Mouse (Mus musculus) cerebellum, adult 2 months (tissue): ENCODE results near the gene Rpl32. TPM values are rescaled to one million over a fixed set of nuclear protein-coding genes. Genes with fewer than 3 reads are reported as not detected.

Source experiments
- DNase-seq, 2 experiments: peaks; one replicate each; pipeline ENCODE4 v3.0.0; 2021
- H3K27ac ChIP-seq: fragments of 200-500 bp; 2 replicates; pipeline ENCODE4 v1.5.1; 2012; ENCODE audit warnings: low read length, control low read depth, inconsistent platforms; ENCODE audit not compliant: insufficient read depth
- H3K27me3 ChIP-seq: fragments of 200-500 bp; 2 replicates; pipeline ENCODE4 v1.6.1; 2012; ENCODE audit warnings: inconsistent platforms, mild to moderate bottlenecking, low read length, moderate library complexity; ENCODE audit not compliant: control insufficient read depth, insufficient read depth
- H3K4me1 ChIP-seq: fragments of 200-500 bp; 2 replicates; pipeline ENCODE4 v1.6.1; 2011; ENCODE audit warnings: low read length; ENCODE audit not compliant: control insufficient read depth, insufficient read depth
- H3K4me3 ChIP-seq: fragments of 200-500 bp; replicated peaks from 2 replicates; pipeline ENCODE3; 2011; ENCODE audit warnings: mild to moderate bottlenecking, low read depth, low read length, control low read depth; ENCODE audit not compliant: insufficient read depth
- CTCF ChIP-seq: fragments of 200-500 bp; IDR thresholded peaks from 2 replicates; pipeline ENCODE4 v1.5.1; 2011; ENCODE audit warnings: low read depth, mild to moderate bottlenecking, control low read depth, low read length, moderate library complexity, borderline replicate concordance; ENCODE audit not compliant: insufficient read depth
- POLR2A ChIP-seq: fragments of 200-500 bp; IDR thresholded peaks from 2 replicates; pipeline ENCODE4 v1.6.1; 2011; ENCODE audit warnings: low read length, control low read depth, borderline replicate concordance; ENCODE audit not compliant: insufficient read depth
- WGBS: fragments of 180-500 bp; shearing (Covaris S2); methylation state at CpG from one replicate; pipeline ENCODE4 v1.1.7; 2018; 5-methylcytosine and 5-hydroxymethylcytosine counted together
- polyA plus RNA-seq: library from polyadenylated mRNA; depleted of rRNA; stranded (reverse); fragments of >200 nt; gene quantifications from 2 replicates; pipeline ENCODE4 v1.2.3, GENCODE M21; 2012; rRNA removed

Gene Rpl32
- polyA plus RNA-seq, result 680 and 720 TPM in 2 replicates

DNA sequence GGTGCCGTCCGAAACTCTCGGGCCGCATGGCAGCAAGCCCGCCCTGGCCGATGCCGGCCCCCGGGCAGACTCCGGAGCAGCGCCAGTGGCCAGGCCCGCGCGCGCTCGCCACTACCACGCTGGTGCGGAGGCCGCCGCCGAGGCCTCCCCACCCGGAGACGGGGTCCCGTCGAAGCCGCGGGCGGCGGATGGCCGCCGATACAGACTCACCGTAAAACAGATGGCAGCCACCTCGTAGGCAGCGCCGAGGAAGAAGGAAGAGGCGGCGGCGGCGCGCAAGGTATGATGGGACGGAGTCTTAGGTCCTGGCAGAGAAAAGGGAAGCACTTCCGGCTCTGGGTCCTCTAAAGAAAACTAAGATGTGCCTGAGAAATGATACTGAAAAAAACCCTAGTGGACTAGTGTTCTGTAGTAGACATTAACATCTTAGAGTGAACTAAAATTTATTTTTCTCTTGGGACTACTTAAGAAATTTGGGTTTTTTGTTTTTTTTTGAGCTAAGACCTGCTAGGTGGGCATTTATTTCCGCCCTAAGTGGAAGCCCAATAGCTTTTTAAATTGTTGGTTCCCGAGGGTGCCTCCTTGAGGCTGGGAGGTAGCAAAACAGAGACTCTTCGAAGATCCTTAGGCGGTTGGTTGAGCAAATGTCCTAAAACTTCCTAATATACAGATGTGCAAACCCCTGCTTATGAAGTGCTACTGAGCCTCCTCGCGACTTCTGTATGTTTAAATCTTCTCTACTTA, at the start of gene Rpl32:
TSS of gene Rpl32 (minus strand) at position 260 of the 744 bp plus-strand sequence.
- H3K27me3 ChIP-seq, result no peaks in the 10 kb centered on the region
- DNase-seq, result peak; percentile 89 to 91
- TF ChIP-seq CTCF (peak; percentile 53; the same call in 1 of the 2 replicates), POLR2A (peak; percentile 80)
- WGBS, result 1% methylated on average over 47 of the region's 47 CpGs
- peaks cover 12% of the 10 kb centered on the region for H3K4me1 ChIP-seq
- H3K4me3 ChIP-seq, result peak within 1 kb of the TSS; percentile 71
- H3K27ac ChIP-seq, result peak within 1 kb of the TSS; percentile 35; the same call in 1 of the 2 replicates

DNA sequence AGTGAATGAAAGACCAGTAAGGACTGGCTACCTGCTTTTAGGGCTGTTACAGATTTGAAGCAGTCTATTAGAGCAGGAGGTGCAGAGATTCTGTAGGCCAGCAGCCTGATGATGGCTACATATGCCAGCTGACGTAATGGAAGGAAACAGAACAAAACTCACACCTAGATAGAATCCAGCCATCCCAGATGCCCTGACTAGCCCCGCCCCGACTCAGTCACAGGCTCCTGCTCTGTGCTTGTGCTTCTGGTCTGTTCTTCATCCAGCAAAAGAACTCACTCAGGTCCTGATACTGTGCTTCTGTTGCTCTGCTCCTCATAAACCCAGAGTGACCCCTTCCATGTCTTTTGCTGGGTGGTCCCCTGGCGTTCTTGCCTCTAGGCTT, 47.8 kb upstream of the Rpl32 start:
- Histone ChIP-seq H3K4me1 (no peaks in the 10 kb centered on the region), H3K27me3 (no peaks in the 10 kb centered on the region), H3K4me3 (no peak overlapping the region), H3K27ac (no peak overlapping the region)
- DNase-seq, result no peak
- 57% methylated on average over 4 of the region's 4 CpGs for WGBS
- TF ChIP-seq CTCF (no peak), POLR2A (no peak)

DNA sequence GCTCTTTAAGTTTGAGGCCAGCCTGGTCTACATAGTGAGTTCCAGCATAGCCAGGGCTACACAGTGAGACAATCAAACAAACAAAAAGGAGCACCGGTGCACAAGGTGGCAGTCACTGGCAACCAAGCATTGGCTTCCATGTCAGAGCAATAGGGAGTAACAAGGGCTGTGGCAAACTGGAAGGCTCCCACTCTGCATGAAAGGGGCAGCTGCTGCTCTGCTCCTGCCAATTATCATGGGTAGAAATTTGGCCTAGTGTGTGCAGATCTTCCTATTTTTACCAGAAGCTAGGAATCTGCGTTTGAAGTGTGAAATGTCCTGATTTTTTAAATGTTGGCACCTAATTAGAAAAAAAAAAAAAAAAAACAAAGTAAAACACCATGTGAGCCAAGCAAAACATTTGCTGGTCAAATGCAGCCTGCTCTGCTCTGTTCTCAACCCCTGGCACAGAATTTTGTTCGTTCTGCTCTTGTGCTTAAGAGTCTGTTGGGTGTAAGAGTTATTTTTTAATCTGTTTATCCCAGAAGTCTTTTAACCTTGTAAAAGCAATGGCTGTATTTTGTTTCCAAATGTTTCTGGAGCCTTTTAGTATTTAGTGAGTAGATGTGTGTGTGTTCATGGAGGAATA, 47.3 kb upstream of the Rpl32 start:
- TF ChIP-seq POLR2A (no peak), CTCF (no peak)
- 21% methylated on average over 3 of the region's 3 CpGs for WGBS

DNA sequence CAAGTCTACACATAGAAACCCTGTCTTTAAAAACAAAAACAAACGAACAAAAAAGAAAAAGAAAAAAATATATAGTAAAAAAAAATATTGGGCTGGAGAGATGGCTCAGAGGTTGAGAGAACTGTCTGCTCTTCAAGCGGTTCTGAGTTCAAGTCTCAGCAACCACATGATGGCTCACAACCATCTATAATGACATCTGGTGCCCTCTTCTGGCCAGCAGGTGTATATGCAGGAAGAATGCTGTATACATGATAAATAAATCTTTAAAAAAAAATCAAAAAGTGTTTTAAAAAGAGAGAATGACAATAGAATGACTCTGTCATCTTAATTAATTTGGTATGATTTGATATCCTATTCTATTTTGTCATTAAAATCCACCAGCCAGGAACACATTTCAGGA, 45.9 kb upstream of the Rpl32 start:
- WGBS, result 69% methylated on average over 2 of the region's 2 CpGs

More for the DNA sequence above, 47.3 kb upstream of the Rpl32 start:
- H3K27me3 ChIP-seq, result no peaks in the 10 kb centered on the region
- H3K4me1 ChIP-seq, result no peaks in the 10 kb centered on the region
- no peak overlapping the region for H3K4me3 ChIP-seq
- no peak overlapping the region for H3K27ac ChIP-seq
- DNase-seq, result no peak

DNA sequence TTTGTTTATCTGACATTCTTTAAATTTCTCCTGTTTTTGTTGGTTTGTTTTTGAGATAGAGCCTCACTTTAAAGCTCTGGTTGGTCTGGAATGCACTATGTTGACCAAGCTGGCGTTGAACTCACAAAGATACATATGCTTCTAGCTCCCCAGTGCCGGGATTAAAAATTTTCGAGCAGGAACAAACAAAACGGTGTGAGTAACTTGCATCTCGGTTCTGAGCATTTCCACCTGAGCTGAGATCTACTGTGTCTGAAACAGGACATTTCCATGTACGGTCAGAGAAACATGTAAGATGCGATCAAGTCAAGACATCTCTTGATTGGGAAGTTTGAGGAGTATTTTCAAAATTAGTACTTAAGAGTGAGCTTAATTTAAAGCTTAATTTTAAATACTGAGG, 45.4 kb upstream of the Rpl32 start:
- TF ChIP-seq POLR2A (no peak), CTCF (no peak)
- 38% methylated on average over 7 of the region's 7 CpGs for WGBS
- DNase-seq, result no peak
- H3K27me3 ChIP-seq, result no peaks in the 10 kb centered on the region
- no peak overlapping the region for H3K27ac ChIP-seq
- H3K4me3 ChIP-seq, result no peak overlapping the region
- no peaks in the 10 kb centered on the region for H3K4me1 ChIP-seq

More for the DNA sequence above, 45.9 kb upstream of the Rpl32 start:
- H3K4me3 ChIP-seq, result no peak overlapping the region
- no peak for DNase-seq
- H3K27me3 ChIP-seq, result no peaks in the 10 kb centered on the region
- H3K27ac ChIP-seq, result no peak overlapping the region
- TF ChIP-seq CTCF (no peak), POLR2A (no peak)
- H3K4me1 ChIP-seq, result no peaks in the 10 kb centered on the region

DNA sequence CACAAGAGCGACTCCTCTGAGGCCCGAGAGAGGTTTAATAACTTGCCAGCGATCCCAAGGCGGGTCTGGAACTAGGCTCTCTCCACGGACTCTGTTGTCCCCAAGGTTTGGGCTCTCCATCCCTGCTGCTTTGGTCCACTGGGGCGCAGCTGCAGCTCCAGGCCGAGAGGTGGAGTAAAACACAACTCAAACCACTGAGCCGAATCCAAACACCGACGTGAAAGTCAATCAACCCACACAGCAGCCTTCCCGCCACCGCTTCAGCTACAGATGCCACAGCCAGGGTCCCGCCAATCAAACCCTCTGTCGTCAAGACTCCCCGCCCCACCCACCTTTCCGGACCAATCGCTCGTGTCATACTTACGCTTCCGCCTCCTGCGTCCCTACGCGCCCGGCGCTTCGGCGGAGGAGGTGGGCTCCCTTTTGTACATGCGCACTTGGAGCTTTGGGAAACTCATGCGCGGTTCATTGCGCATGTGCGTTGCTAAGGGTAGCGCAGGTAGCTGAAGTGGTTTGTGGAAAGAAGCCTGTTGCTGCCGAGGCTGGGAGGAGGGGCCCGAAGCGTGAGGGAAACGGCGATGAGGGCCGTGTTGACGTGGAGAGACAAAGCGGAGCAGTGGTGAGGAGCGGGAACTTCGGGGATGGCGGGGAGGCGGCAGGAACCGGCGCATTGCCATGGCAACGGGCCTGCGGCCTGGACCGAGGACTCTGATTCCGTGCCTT, 44.7 kb upstream of the Rpl32 start, which contains the start of the genes Mbd4 and Ift122:
TSS of gene Mbd4 (minus strand) at position 281 of the 723 bp plus-strand sequence.
TSS of gene Ift122 (plus strand) at position 380 of the 723 bp plus-strand sequence.
- Histone ChIP-seq H3K27ac (0 out of 2 replicates have a peak within 1 kb of the TSS, but pooled peaks have one; percentile 19), H3K4me3 (peak within 1 kb of the TSS; percentile 88), H3K27me3 (no peaks in the 10 kb centered on the region), H3K4me1 (no peaks in the 10 kb centered on the region)
- peak; percentile 97 to 99 for DNase-seq
- TF ChIP-seq POLR2A, result peak; percentile 31; the same call in 1 of the 2 replicates
- no peak for TF ChIP-seq CTCF
- 2% methylated on average over 51 of the region's 51 CpGs for WGBS

DNA sequence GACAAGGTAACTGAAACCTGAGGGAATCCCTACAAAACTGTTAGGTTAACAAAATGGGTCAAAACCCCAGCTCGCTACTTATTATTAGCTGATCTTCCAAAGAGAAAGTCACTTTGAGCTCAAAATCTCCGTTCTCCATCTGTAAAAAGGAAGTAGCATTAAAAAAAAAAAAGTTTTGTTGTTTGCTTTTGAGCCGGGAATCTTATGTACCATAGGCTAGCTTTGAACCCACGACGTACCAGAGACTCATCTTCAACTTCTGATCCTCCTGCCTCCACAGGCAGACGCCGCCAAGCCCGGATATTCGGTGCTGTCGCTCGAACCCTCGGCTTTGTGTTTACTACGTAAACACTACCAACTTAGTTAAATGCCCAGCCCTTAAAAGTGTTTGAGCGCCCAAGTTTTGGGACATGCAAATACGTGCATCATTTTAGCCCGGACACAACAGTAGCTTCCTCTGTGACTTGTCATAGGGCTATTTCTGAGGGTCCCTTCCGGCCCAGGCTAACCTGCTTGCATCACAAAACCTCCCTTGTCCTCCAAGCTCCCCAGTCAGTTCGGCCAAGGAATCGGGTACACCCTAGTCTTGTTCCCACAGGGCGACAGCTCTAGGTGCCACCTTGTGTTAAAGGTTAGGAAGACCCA, 44.0 kb upstream of the Rpl32 start:
- TF ChIP-seq CTCF (no peak), POLR2A (no peak)
- Histone ChIP-seq H3K4me3 (peak overlapping the region; percentile 88), H3K27me3 (no peaks in the 10 kb centered on the region), H3K4me1 (no peaks in the 10 kb centered on the region), H3K27ac (0 out of 2 replicates have a peak overlapping the region, but pooled peaks have one; percentile 19)
- WGBS, result 6% methylated on average over 20 of the region's 20 CpGs
- no peak for DNase-seq
